Mouse (Mus musculus): Measurements from ENCODE around the gene Rab8a. TPM values are rescaled to one million over a fixed set of nuclear protein-coding genes. Genes with fewer than 3 reads are reported as not detected.

The Rab8a gene
- polyA plus RNA-seq, 1 experiment from 2014 or later: 57.8 TPM

Other genes starting within 250 kb of the Rab8a start
- 13.6 and 15.0 TPM in 2 replicates for gene Zfp961, start 210.2 kb upstream of the Rab8a start, polyA plus RNA-seq (2014; fragmentation: Nextera tagmentation; extraction: Ambion mirVana)
- 0.73 and 1.7 TPM in 2 replicates for gene Cyp4f18, start 151.6 kb upstream of the Rab8a start, polyA plus RNA-seq (2014; fragmentation: Nextera tagmentation; extraction: Ambion mirVana)
- not detected in 2 replicates for gene Olfr372, start 120.0 kb upstream of the Rab8a start, polyA plus RNA-seq (2014; fragmentation: Nextera tagmentation; extraction: Ambion mirVana)
- not detected in 2 replicates for gene Olfr373, start 78.0 kb upstream of the Rab8a start, polyA plus RNA-seq (2014; fragmentation: Nextera tagmentation; extraction: Ambion mirVana)
- gene Olfr374, start 54.2 kb upstream of the Rab8a start, polyA plus RNA-seq (2014; fragmentation: Nextera tagmentation; extraction: Ambion mirVana): not detected in 2 replicates
- gene Tpm4, start 26.2 kb upstream of the Rab8a start, polyA plus RNA-seq (2014; fragmentation: Nextera tagmentation; extraction: Ambion mirVana): 305 and 318 TPM in 2 replicates
- gene Hsh2d, start 28.4 kb downstream of the Rab8a start, polyA plus RNA-seq (2014; fragmentation: Nextera tagmentation; extraction: Ambion mirVana): not detected in 2 replicates
- gene Cib3, start 51.6 kb downstream of the Rab8a start, polyA plus RNA-seq (2014; fragmentation: Nextera tagmentation; extraction: Ambion mirVana): not detected in 2 replicates
- not detected in 2 replicates for gene Gm11034, start 52.4 kb downstream of the Rab8a start, polyA plus RNA-seq (2014; fragmentation: Nextera tagmentation; extraction: Ambion mirVana)
- 39.6 and 42.3 TPM in 2 replicates for gene Fam32a, start 58.5 kb downstream of the Rab8a start, polyA plus RNA-seq (2014; fragmentation: Nextera tagmentation; extraction: Ambion mirVana)
- 108 TPM in 2 replicates for gene Ap1m1, start 78.8 kb downstream of the Rab8a start, polyA plus RNA-seq (2014; fragmentation: Nextera tagmentation; extraction: Ambion mirVana)
- gene Gm10282, start 144.1 kb downstream of the Rab8a start, polyA plus RNA-seq (2014; fragmentation: Nextera tagmentation; extraction: Ambion mirVana): 17.9 and 18.1 TPM in 2 replicates
- 22.0 and 24.1 TPM in 2 replicates for gene Klf2, start 157.8 kb downstream of the Rab8a start, polyA plus RNA-seq (2014; fragmentation: Nextera tagmentation; extraction: Ambion mirVana)